Mouse (Mus musculus) cerebellum, adult 2 months (tissue): Measurements from ENCODE around the gene Slc39a11.

Source experiments
- CTCF ChIP-seq: fragments of 200-500 bp; IDR thresholded peaks from 2 replicates; pipeline ENCODE4 v1.5.1; 2011; ENCODE audit warnings: low read depth, mild to moderate bottlenecking, control low read depth, low read length, moderate library complexity, borderline replicate concordance; ENCODE audit not compliant: insufficient read depth
- POLR2A ChIP-seq: fragments of 200-500 bp; IDR thresholded peaks from 2 replicates; pipeline ENCODE4 v1.6.1; 2011; ENCODE audit warnings: low read length, control low read depth, borderline replicate concordance; ENCODE audit not compliant: insufficient read depth

GRCm38 (mm10) chr11:113553605-113554004 is 96.3 kb downstream of the Slc39a11 start:
- TF ChIP-seq CTCF (no peak), POLR2A (no peak)
